Mouse (Mus musculus): ENCODE measurements around the gene Card11. TPM values are rescaled to one million over a fixed set of nuclear protein-coding genes. Genes with fewer than 3 reads are reported as not detected.

The Card11 gene
- polyA plus RNA-seq (2014; fragmentation: Illumina TruSeq; extraction: RNeasy Lipid Tissue Mini Kit (QIAGEN cat#74804); ENCODE audit: low read depth, low replicate concordance) = not detected

DNA sequence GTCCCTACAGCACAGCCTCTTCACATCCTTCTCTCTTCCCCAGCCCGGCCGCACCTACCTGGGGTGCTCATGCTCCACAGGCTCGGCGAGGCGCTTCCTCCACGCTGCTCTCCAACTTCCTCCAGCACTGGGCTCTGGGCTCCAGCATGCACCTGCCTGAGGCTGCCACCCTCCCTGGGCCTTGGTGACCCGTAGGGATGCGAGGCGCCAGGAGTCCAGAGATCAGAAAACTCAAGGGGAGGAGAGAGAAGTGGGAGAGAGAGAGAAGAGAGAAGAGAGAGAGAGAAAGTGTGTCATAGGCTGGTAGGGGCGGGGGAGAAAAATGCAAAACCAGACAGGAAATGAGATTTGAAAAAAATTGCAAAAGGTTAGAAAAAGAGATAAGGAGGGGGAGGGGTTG is at the start of gene Card11:
TSS of gene Card11 (minus strand) at position 234 of the 400 bp plus-strand sequence.

DNA sequence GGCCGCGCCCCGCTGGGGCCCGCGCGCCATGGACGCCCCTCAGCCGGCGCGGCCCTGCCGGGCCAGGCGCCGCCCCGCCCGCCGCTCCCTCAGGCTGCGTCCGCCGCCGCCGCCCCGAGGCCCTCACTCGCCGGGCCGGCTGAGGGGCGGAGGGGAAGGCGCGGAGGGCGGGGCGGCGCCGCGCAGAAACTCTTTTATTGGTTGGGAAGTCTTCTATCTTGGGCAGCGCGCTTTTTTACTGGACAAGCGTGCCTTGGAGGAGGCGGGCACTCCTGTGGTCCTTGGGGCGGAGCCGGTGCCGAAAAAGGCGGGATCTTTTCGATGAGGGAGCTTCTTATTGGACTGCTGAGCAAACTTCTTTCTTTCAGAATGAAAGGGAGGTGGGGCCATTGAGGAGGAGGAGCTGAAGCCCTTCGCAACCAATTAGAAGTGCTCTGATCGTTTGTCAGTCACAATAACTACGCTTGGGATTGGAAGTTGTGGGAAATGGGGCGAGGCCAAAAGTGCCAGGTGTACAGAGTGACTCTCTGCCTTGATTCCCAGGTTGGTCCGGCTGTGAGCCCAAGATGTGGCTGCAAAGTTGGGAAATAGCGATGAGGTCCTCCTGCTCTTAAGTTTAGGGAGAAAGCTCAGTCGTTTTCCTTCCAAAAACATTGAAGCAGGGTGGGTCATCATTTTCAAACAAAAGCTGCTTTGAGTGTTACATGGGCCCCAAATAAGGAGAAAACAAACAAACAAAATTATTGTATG is 169.9 kb downstream of the Card11 start, which contains the start of gene Gna12:
TSS of gene Gna12 (minus strand) at position 118 of the 750 bp plus-strand sequence.

Other genes with a start within 250 kb of the Card11 start
- 8.3 TPM for gene Gna12, start 170.2 kb downstream of the Card11 start, polyA plus RNA-seq (2014; fragmentation: Illumina TruSeq; extraction: RNeasy Lipid Tissue Mini Kit (QIAGEN cat#74804); ENCODE audit: low read depth, low replicate concordance)
- not detected for gene Sdk1, start 240.9 kb upstream of the Card11 start, polyA plus RNA-seq (2014; fragmentation: Illumina TruSeq; extraction: RNeasy Lipid Tissue Mini Kit (QIAGEN cat#74804); ENCODE audit: low read depth, low replicate concordance)

Data from liver, adult 10 weeks (tissue).